Mouse (Mus musculus) testis, adult 2 months (tissue): ENCODE data around the gene Btbd9.

ENCODE experiments used
- CTCF ChIP-seq: fragments of 200-500 bp; IDR thresholded peaks from 2 replicates; pipeline ENCODE4 v1.5.1; 2012; ENCODE audit warnings: low read depth, mild to moderate bottlenecking, inconsistent platforms, low read length, moderate library complexity; ENCODE audit not compliant: control insufficient read depth, insufficient read depth, insufficient replicate concordance
- POLR2A ChIP-seq: fragments of 200-500 bp; IDR thresholded peaks from 2 replicates; pipeline ENCODE4 v1.6.1; 2012; ENCODE audit warnings: low read depth, mild to moderate bottlenecking, inconsistent platforms, low read length, moderate library complexity; ENCODE audit not compliant: control insufficient read depth

DNA sequence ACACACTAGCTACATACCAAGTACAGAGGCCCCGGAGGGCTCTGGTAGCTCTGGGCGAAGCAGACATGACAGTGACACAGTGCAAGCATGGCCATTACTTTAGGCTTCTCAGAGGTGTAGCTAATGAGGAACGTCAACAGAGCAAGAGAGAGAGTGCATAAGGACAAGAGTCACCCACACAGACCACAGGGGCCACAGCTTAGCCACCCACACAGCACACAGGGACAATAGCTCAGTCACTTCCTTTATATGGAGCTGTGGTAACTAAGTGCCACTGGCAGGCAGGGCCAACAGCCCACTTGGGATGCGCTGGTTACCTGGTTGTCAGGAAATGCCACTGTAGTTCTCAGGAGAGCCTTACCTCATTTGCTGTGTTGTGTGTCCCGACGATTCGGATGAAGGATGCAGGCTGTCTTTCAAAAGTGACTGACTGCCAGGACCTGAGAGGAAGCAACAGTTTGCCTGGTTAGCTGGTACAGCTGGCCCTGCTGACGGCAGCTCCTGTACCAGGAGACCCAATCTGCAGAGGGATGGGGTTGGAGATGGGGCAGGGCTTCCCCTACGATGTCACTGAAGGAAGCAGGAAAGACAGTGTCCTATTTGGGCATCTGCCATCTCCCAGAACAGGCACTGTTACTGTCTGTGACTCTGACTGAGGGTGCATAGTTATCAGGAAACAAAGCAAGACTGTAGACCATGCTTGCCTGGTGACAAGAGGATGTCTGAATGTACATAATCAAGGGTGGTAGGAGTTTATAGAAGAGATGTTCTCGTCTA is 347.7 kb downstream of the Btbd9 start:
- TF ChIP-seq CTCF (no peak), POLR2A (no peak)
